Mouse (Mus musculus) intestine, embryonic 16.5 days (tissue): ENCODE results near the gene Ccm2l. TPM values are rescaled to one million over a fixed set of nuclear protein-coding genes. Genes with fewer than 3 reads are reported as not detected.

ENCODE experiments used
- ATAC-seq: fragments of 200-750 bp; cut with Nextera tagmentation; 2 replicates; pipeline ENCODE4 v1.8.0; 2017; ENCODE audit warnings: moderate TSS enrichment, moderate library complexity
- H3K27ac ChIP-seq: fragments of 300-500 bp; sonication (generic); 2 replicates; pipeline ENCODE4 v1.5.1; 2014; ENCODE audit warnings: mild to moderate bottlenecking, low read length
- H3K27me3 ChIP-seq: fragments of 300-500 bp; sonication (generic); replicated peaks from 2 replicates; pipeline ENCODE4 v1.6.1; 2014; ENCODE audit warnings: low read length, control low read depth, mixed read lengths; ENCODE audit not compliant: control insufficient read depth, insufficient read depth
- H3K36me3 ChIP-seq: fragments of 300-500 bp; sonication (generic); 2 replicates; pipeline ENCODE4 v1.6.1; 2014; ENCODE audit warnings: low read length, control low read depth; ENCODE audit not compliant: control insufficient read depth, insufficient read depth
- H3K4me1 ChIP-seq: fragments of 300-500 bp; sonication (generic); 2 replicates; pipeline ENCODE4 v1.6.1; 2014; ENCODE audit warnings: low read length, control low read depth, mixed read lengths; ENCODE audit not compliant: control insufficient read depth, insufficient read depth
- H3K4me2 ChIP-seq: fragments of 300-500 bp; sonication (generic); 2 replicates; pipeline ENCODE4 v1.6.1; 2014; ENCODE audit warnings: low read depth, low read length, control low read depth
- H3K4me3 ChIP-seq: fragments of 300-500 bp; sonication (generic); 2 replicates; pipeline ENCODE4 v1.5.1; 2014; ENCODE audit warnings: mild to moderate bottlenecking, low read length
- H3K9ac ChIP-seq: fragments of 300-500 bp; sonication (generic); 2 replicates; pipeline ENCODE4 v1.6.1; 2014; ENCODE audit warnings: low read depth, low read length
- H3K9me3 ChIP-seq: fragments of 300-500 bp; sonication (generic); 2 replicates; pipeline ENCODE4 v1.6.1; 2016; ENCODE audit warnings: low read length, control low read depth; ENCODE audit not compliant: control insufficient read depth
- WGBS: fragments of 180-500 bp; shearing (Covaris S2); extraction: QIAGEN DNeasy Blood & Tissue Kit; methylation state at CpG from one replicate; pipeline ENCODE4 v1.1.7; 2014; 5-methylcytosine and 5-hydroxymethylcytosine counted together
- polyA plus RNA-seq: library from polyadenylated mRNA; unstranded; fragments of >200 nt; fragmentation: Nextera tagmentation; extraction: Ambion mirVana; gene quantifications from 2 replicates; pipeline ENCODE4 v1.2.1, GENCODE M21; 2015

Gene Ccm2l
- polyA plus RNA-seq, 1 experiment from 2014 or later: 0.92 TPM

- ATAC-seq: peak; percentile 88
- Histone ChIP-seq H3K27ac (no peak within 1 kb of the TSS), H3K9me3 (no peaks in the 10 kb centered on the region), H3K27me3 (peaks cover 31% of the 10 kb centered on the region), H3K36me3 (no peaks in the 10 kb centered on the region), H3K4me2 (peak within 1 kb of the TSS; percentile 88), H3K4me1 (peaks cover 3% of the 10 kb centered on the region; the same call in 1 of the 2 replicates), H3K9ac (peak within 1 kb of the TSS; percentile 62), H3K4me3 (peak within 1 kb of the TSS; percentile 52)
- WGBS: 3% methylated on average over 52 of the region's 52 CpGs
Observed at GRCm38 (mm10) chr2:153108313-153109264, 42.8 kb downstream of the Ccm2l start, which contains the start of gene Hck. Hck (plus strand) TSS chr2:153108468.

DNA sequence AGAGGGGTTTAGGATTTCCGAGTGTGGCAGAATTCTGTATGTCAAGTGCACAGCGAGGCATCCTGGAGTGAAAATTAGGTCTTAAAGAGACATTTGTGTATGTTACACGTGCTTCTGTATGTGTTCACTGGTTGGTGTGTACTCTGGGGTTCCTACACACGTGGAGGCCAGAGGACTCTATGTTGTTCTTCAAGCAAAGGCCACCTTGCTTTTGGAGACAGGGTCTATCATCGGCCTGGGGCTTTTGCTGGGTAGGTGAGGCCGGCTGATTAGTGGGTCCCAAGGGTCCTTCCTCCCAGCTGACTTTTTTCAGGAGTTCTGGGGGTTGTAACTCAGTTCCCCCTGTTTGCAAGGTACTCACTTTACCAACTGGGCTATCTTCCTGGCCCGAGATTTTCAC lies 43.8 kb downstream of the Ccm2l start:
- Histone ChIP-seq H3K4me3 (no peak overlapping the region), H3K27me3 (peaks cover 31% of the 10 kb centered on the region), H3K27ac (no peak overlapping the region), H3K4me2 (no peak overlapping the region), H3K36me3 (no peaks in the 10 kb centered on the region), H3K4me1 (peaks cover 3% of the 10 kb centered on the region; the same call in 1 of the 2 replicates), H3K9me3 (no peaks in the 10 kb centered on the region), H3K9ac (no peak overlapping the region)
- ATAC-seq: no peak
- 64% methylated on average over 7 of the region's 7 CpGs for WGBS

GRCm38 (mm10) chr2:153111298-153111697 lies 45.5 kb downstream of the Ccm2l start:
- Histone ChIP-seq H3K9me3 (no peaks in the 10 kb centered on the region), H3K4me3 (no peak overlapping the region), H3K36me3 (no peaks in the 10 kb centered on the region), H3K27ac (no peak overlapping the region), H3K4me1 (peaks cover 3% of the 10 kb centered on the region; the same call in 1 of the 2 replicates), H3K27me3 (peaks cover 27% of the 10 kb centered on the region), H3K9ac (no peak overlapping the region), H3K4me2 (no peak overlapping the region)
- ATAC-seq: no peak
- WGBS: 79% methylated on average over 7 of the region's 7 CpGs

- no peaks in the 10 kb centered on the region for H3K27me3 ChIP-seq
- H3K4me2 ChIP-seq: no peak overlapping the region
- H3K36me3 ChIP-seq: no peaks in the 10 kb centered on the region
- no peaks in the 10 kb centered on the region for H3K4me1 ChIP-seq
- H3K9ac ChIP-seq: no peak overlapping the region
- 76% methylated on average over 4 of the region's 4 CpGs for WGBS
- H3K4me3 ChIP-seq: no peak overlapping the region
- ATAC-seq: no peak
- no peaks in the 10 kb centered on the region for H3K9me3 ChIP-seq
- no peak overlapping the region for H3K27ac ChIP-seq
Observed at GRCm38 (mm10) chr2:153115679-153116081, 49.9 kb downstream of the Ccm2l start.

GRCm38 (mm10) chr2:153117051-153117486 lies 51.3 kb downstream of the Ccm2l start:
- H3K36me3 ChIP-seq: no peaks in the 10 kb centered on the region
- ATAC-seq: no peak
- H3K27ac ChIP-seq: no peak overlapping the region
- H3K4me1 ChIP-seq: no peaks in the 10 kb centered on the region
- H3K4me3 ChIP-seq: no peak overlapping the region
- no peak overlapping the region for H3K4me2 ChIP-seq
- H3K27me3 ChIP-seq: no peaks in the 10 kb centered on the region
- no peak overlapping the region for H3K9ac ChIP-seq
- WGBS: 78% methylated on average over 7 of the region's 7 CpGs
- H3K9me3 ChIP-seq: no peaks in the 10 kb centered on the region

DNA sequence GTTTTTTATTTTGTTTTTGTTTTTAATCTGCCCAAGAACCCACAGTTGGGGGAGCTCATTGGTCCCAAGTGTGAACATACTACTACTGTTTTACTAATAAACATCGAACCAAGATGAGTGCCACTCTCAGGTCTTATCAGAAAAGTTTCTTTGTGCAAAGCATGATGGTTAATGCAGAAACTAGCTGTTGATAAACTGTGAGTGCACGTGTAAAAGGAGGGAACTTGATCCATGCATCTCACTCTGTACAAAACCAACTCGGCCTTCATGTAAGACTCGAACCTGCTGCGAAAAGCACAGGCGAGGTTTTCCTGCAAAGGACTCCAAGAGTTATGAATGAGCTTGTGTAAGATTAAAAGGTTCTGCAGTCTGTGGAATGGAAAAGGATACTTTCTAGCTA lies 53.7 kb downstream of the Ccm2l start:
- no peaks in the 10 kb centered on the region for H3K9me3 ChIP-seq
- no peak overlapping the region for H3K9ac ChIP-seq
- no peaks in the 10 kb centered on the region for H3K27me3 ChIP-seq
- no peak overlapping the region for H3K27ac ChIP-seq
- no peak overlapping the region for H3K4me3 ChIP-seq
- no peak for ATAC-seq
- 83% methylated on average over 6 of the region's 6 CpGs for WGBS
- no peaks in the 10 kb centered on the region for H3K4me1 ChIP-seq
- H3K36me3 ChIP-seq: no peaks in the 10 kb centered on the region
- H3K4me2 ChIP-seq: no peak overlapping the region

GRCm38 (mm10) chr2:153120126-153120525 lies 54.4 kb downstream of the Ccm2l start:
- H3K4me1 ChIP-seq: no peaks in the 10 kb centered on the region
- H3K27ac ChIP-seq: no peak overlapping the region
- no peak overlapping the region for H3K4me2 ChIP-seq
- H3K9ac ChIP-seq: no peak overlapping the region
- no peaks in the 10 kb centered on the region for H3K36me3 ChIP-seq
- no peak for ATAC-seq
- no peaks in the 10 kb centered on the region for H3K9me3 ChIP-seq
- no peaks in the 10 kb centered on the region for H3K27me3 ChIP-seq
- no peak overlapping the region for H3K4me3 ChIP-seq
- 64% methylated on average over 8 of the region's 8 CpGs for WGBS

DNA sequence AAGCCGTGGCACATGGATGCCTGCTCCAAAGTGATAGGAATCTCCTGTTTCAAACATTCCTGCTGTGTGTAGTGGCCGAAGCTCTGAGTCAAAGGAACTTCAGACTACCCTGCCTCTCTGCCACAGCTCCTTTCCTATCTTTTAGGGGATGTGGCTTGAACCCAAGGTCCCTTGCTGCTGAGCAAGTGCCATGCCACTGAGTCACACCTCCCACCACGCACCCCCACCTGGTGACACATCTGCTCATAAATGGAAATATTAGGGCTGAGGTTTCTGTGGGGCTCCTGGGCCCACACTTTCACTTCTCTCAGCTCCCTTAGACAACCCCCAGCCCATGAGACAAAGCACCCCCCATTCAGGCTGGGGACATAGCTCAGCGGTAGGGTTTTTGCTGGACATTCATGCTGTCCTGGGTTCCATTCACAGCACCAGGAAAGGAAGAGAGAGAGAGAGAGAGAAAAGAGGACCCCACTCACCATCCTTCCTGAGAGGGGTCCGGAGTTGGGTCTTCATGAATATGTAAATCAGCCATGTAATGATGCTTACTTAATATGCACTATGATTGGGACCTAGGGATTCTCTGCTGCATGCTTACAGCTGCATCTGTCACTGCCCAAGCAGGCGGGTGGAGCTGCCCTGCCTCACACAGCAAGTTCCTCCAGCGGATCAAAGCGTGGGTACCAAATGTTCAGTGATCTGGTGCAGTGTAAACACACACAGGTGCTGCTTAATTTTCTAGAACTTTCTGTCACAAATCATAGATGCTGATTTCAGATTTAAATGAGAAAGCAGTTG lies 56.3 kb downstream of the Ccm2l start:
- H3K4me3 ChIP-seq: no peak overlapping the region
- 72% methylated on average over 8 of the region's 8 CpGs for WGBS
- H3K9me3 ChIP-seq: no peaks in the 10 kb centered on the region
- no peaks in the 10 kb centered on the region for H3K4me1 ChIP-seq
- no peak overlapping the region for H3K9ac ChIP-seq
- no peaks in the 10 kb centered on the region; the same call in 1 of the 2 replicates for H3K27me3 ChIP-seq
- H3K4me2 ChIP-seq: no peak overlapping the region
- H3K27ac ChIP-seq: no peak overlapping the region
- no peak for ATAC-seq
- no peaks in the 10 kb centered on the region for H3K36me3 ChIP-seq

DNA sequence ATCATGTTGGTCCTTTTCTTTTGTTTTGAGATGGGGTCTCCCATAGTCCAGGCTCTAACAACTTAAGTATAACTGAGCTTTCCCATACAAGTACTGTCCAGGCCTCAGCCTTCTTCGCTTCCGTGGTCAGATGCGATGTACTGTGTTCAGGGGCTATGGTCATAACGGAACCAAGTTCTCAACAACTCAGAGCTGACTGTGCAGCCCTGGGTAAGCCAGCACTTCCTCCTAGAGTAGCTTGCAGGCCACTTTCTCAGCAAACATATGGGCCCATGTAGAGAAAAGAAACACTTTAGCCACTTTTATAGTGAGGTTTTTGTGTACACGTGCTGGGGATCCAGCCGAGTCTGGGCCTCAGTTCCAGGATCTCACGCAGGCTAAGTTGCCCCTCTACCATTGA lies 56.9 kb downstream of the Ccm2l start:
- no peak overlapping the region for H3K27ac ChIP-seq
- H3K9me3 ChIP-seq: no peaks in the 10 kb centered on the region
- no peak for ATAC-seq
- H3K4me3 ChIP-seq: no peak overlapping the region
- H3K4me2 ChIP-seq: no peak overlapping the region
- H3K4me1 ChIP-seq: no peaks in the 10 kb centered on the region
- H3K9ac ChIP-seq: no peak overlapping the region
- no peaks in the 10 kb centered on the region for H3K36me3 ChIP-seq
- no peaks in the 10 kb centered on the region; the same call in 1 of the 2 replicates for H3K27me3 ChIP-seq
- 82% methylated on average over 7 of the region's 7 CpGs for WGBS
